Mouse (Mus musculus) heart, embryonic 11.5 days (tissue): Measurements from ENCODE around the gene Paxx. TPM values are rescaled to one million over a fixed set of nuclear protein-coding genes. Genes with fewer than 3 reads are reported as not detected.

Experiments used
- ATAC-seq: fragments of 200-750 bp; cut with Nextera tagmentation; replicated peaks from 2 replicates; pipeline ENCODE4 v1.8.0; 2017; ENCODE audit warnings: moderate library complexity; ENCODE audit not compliant: insufficient number of reproducible peaks, low FRiP score, low TSS enrichment
- H3K27ac ChIP-seq: fragments of 300-500 bp; sonication (generic); 2 replicates; pipeline ENCODE4 v1.5.1; 2014; ENCODE audit warnings: mild to moderate bottlenecking, low read depth, low read length
- H3K27me3 ChIP-seq: fragments of 300-500 bp; sonication (generic); 2 replicates; pipeline ENCODE4 v1.6.1; 2014; ENCODE audit warnings: mild to moderate bottlenecking, low read length, mixed read lengths; ENCODE audit not compliant: control insufficient read depth, insufficient read depth
- H3K36me3 ChIP-seq: fragments of 300-500 bp; sonication (generic); 2 replicates; pipeline ENCODE4 v1.6.1; 2014; ENCODE audit warnings: mild to moderate bottlenecking, low read length, moderate library complexity, mixed read lengths; ENCODE audit not compliant: control insufficient read depth, insufficient read depth
- H3K4me1 ChIP-seq: fragments of 300-500 bp; sonication (generic); 2 replicates; pipeline ENCODE4 v1.6.1; 2014; ENCODE audit warnings: low read length; ENCODE audit not compliant: control insufficient read depth, insufficient read depth
- H3K4me2 ChIP-seq: fragments of 300-500 bp; sonication (generic); 2 replicates; pipeline ENCODE4 v1.6.1; 2014; ENCODE audit warnings: mild to moderate bottlenecking, moderate library complexity
- H3K4me3 ChIP-seq: fragments of 300-500 bp; sonication (generic); 2 replicates; pipeline ENCODE4 v1.5.1; 2014; ENCODE audit warnings: low read depth, low read length
- H3K9ac ChIP-seq: fragments of 300-500 bp; sonication (generic); 2 replicates; pipeline ENCODE4 v1.6.1; 2014; ENCODE audit warnings: mild to moderate bottlenecking, low read depth, low read length, moderate library complexity
- H3K9me3 ChIP-seq: fragments of 300-500 bp; sonication (generic); replicated peaks from 2 replicates; pipeline ENCODE4 v1.6.1; 2016; ENCODE audit warnings: low read length; ENCODE audit not compliant: control insufficient read depth
- WGBS: fragments of 180-500 bp; shearing (Covaris S2); extraction: QIAGEN DNeasy Blood & Tissue Kit; methylation state at CpG from one replicate; pipeline ENCODE4 v1.1.7; 2014; ENCODE audit not compliant: insufficient replicate concordance; 5-methylcytosine and 5-hydroxymethylcytosine counted together
- polyA plus RNA-seq: library from polyadenylated mRNA; unstranded; fragments of >200 nt; fragmentation: Nextera tagmentation; extraction: Ambion mirVana; gene quantifications from 2 replicates; pipeline ENCODE4 v1.2.1, GENCODE M21; 2014

Paxx gene
- polyA plus RNA-seq, 1 experiment from 2014 or later, result 20.0 TPM

DNA sequence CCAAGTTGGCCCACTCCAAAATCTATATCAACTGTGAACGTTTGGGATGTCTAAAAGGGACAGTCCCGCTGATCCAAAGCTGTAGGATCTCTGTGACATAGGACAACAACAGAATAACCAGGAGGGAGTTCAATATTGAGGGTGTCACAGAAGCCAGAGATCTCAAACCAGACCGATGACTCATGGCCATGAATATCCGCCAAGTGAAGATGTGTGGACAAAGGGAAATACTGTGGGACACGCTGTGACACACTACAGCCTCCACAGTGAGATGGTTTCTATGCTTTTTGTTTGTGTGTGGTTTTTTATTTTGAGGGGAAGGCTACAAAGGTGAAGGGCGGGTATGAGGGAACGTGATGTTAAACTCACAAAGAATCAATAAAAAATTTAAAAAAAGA is 27.8 kb upstream of the Paxx start:
- no peaks in the 10 kb centered on the region for H3K4me1 ChIP-seq
- H3K36me3 ChIP-seq, result no peaks in the 10 kb centered on the region
- WGBS, result 73% methylated on average over 7 of the region's 7 CpGs
- no peak for ATAC-seq
- no peaks in the 10 kb centered on the region for H3K9me3 ChIP-seq
- H3K4me2 ChIP-seq, result no peak overlapping the region
- H3K27me3 ChIP-seq, result peaks cover 2% of the 10 kb centered on the region; the same call in 1 of the 2 replicates
- H3K27ac ChIP-seq, result no peak overlapping the region
- no peak overlapping the region for H3K4me3 ChIP-seq
- H3K9ac ChIP-seq, result no peak overlapping the region

GRCm38 (mm10) chr2:25487965-25488670 is 27.2 kb upstream of the Paxx start:
- no peak for ATAC-seq
- 69% methylated on average over 6 of the region's 6 CpGs for WGBS
- Histone ChIP-seq H3K27me3 (peaks cover 4% of the 10 kb centered on the region), H3K4me3 (no peak overlapping the region), H3K36me3 (no peaks in the 10 kb centered on the region), H3K4me1 (no peaks in the 10 kb centered on the region), H3K9me3 (no peaks in the 10 kb centered on the region), H3K4me2 (no peak overlapping the region), H3K27ac (no peak overlapping the region), H3K9ac (no peak overlapping the region)

GRCm38 (mm10) chr2:25484901-25485647 is 24.2 kb upstream of the Paxx start:
- no peak for ATAC-seq
- no peaks in the 10 kb centered on the region for H3K4me1 ChIP-seq
- H3K27me3 ChIP-seq, result peaks cover 4% of the 10 kb centered on the region; the same call in 1 of the 2 replicates
- H3K27ac ChIP-seq, result no peak overlapping the region
- H3K9me3 ChIP-seq, result no peaks in the 10 kb centered on the region
- H3K36me3 ChIP-seq, result no peaks in the 10 kb centered on the region
- no peak overlapping the region for H3K9ac ChIP-seq
- 62% methylated on average over 11 of the region's 11 CpGs for WGBS
- no peak overlapping the region for H3K4me3 ChIP-seq
- H3K4me2 ChIP-seq, result no peak overlapping the region

DNA sequence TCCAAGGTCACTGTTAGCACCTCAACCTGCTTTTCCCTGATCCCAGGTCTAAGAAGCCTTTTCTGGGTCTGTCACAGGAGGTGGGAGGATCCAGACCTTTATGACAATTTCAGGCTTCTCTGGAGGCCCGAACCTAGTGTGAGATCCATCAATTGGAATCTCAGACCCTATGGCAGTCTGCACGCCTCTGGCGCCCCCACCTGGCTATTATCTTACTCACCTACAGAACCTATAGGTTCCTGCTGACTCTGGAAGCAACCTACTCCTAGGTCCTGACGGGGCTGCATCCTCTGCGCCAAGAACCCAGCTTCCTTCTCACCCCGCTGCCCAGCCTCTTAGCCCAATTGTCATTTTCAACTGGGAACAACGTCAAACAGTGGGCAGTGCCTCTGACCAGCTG is 22.1 kb upstream of the Paxx start:
- Histone ChIP-seq H3K27ac (no peak overlapping the region), H3K4me3 (no peak overlapping the region), H3K4me1 (no peaks in the 10 kb centered on the region), H3K27me3 (peaks cover 4% of the 10 kb centered on the region; the same call in 1 of the 2 replicates), H3K9ac (no peak overlapping the region), H3K36me3 (no peaks in the 10 kb centered on the region), H3K4me2 (no peak overlapping the region), H3K9me3 (no peaks in the 10 kb centered on the region)
- no peak for ATAC-seq
- WGBS, result 22% methylated on average over 7 of the region's 7 CpGs

GRCm38 (mm10) chr2:25480541-25480940 is 19.6 kb upstream of the Paxx start:
- Histone ChIP-seq H3K4me2 (no peak overlapping the region), H3K27ac (no peak overlapping the region), H3K4me3 (no peak overlapping the region), H3K9me3 (no peaks in the 10 kb centered on the region), H3K27me3 (peaks cover 7% of the 10 kb centered on the region; the same call in 1 of the 2 replicates), H3K4me1 (no peaks in the 10 kb centered on the region), H3K9ac (no peak overlapping the region), H3K36me3 (no peaks in the 10 kb centered on the region)
- WGBS, result 70% methylated on average over 1 of the region's 1 CpGs
- no peak for ATAC-seq

DNA sequence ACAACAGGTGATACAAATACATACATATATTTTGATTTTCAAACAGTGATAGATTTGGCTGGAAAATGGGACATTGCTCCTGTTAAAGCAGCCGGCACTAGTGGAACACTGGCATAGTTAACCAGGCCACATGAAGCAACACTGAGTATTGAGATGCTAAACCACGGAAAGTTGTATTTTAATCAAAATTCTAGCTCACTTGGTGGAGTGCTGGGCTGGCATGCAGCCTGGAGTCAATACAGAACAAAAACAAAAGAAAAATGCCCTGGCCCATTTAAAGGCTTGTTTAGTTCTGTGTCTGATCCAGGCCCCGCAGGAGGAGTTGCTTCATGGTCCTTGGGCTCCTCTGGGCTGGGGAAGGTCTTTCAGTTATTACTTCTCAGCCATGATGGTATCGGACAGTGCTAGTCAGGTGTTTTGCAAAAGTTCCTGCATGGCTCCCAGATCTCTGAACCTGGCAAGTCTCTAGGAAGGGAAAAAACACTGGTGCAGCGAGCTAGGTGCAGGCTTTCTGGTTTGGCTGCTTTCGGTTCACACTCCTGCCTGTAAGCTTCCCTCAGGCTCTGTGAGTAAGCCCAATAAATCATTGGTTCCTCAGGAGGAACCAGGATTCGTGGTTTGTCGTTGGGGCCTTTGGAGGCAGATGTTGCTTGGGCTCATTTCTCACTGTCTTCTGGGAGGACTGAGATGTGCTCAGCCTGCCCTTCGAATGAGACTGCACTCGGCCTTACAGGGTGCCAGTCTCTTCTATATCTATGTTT is 18.8 kb upstream of the Paxx start:
- H3K9me3 ChIP-seq, result no peaks in the 10 kb centered on the region
- H3K9ac ChIP-seq, result no peak overlapping the region
- H3K4me1 ChIP-seq, result no peaks in the 10 kb centered on the region
- no peak overlapping the region for H3K27ac ChIP-seq
- H3K36me3 ChIP-seq, result no peaks in the 10 kb centered on the region
- peaks cover 7% of the 10 kb centered on the region; the same call in 1 of the 2 replicates for H3K27me3 ChIP-seq
- 67% methylated on average over 10 of the region's 10 CpGs for WGBS
- no peak for ATAC-seq
- no peak overlapping the region for H3K4me2 ChIP-seq
- H3K4me3 ChIP-seq, result no peak overlapping the region

GRCm38 (mm10) chr2:25477967-25478675 is 17.2 kb upstream of the Paxx start:
- Histone ChIP-seq H3K27ac (no peak overlapping the region), H3K36me3 (no peaks in the 10 kb centered on the region), H3K4me1 (no peaks in the 10 kb centered on the region), H3K4me3 (no peak overlapping the region), H3K9me3 (no peaks in the 10 kb centered on the region), H3K9ac (no peak overlapping the region), H3K27me3 (peaks cover 5% of the 10 kb centered on the region; the same call in 1 of the 2 replicates), H3K4me2 (no peak overlapping the region)
- ATAC-seq, result no peak
- 89% methylated on average over 3 of the region's 3 CpGs for WGBS

- WGBS, result 81% methylated on average over 8 of the region's 8 CpGs
- H3K27me3 ChIP-seq, result peaks cover 5% of the 10 kb centered on the region; the same call in 1 of the 2 replicates
- H3K27ac ChIP-seq, result no peak overlapping the region
- ATAC-seq, result no peak
- no peak overlapping the region for H3K4me2 ChIP-seq
- H3K4me1 ChIP-seq, result no peaks in the 10 kb centered on the region
- H3K4me3 ChIP-seq, result no peak overlapping the region
- H3K9me3 ChIP-seq, result no peaks in the 10 kb centered on the region
- no peaks in the 10 kb centered on the region for H3K36me3 ChIP-seq
- no peak overlapping the region for H3K9ac ChIP-seq
These were observed 16.6 kb upstream of the Paxx start for GRCm38 (mm10) chr2:25477541-25477940.
